Mouse (Mus musculus) ovary, adult 10 weeks (tissue): ENCODE data around the gene Cdh3. TPM values are rescaled to one million over a fixed set of nuclear protein-coding genes. Genes with fewer than 3 reads are reported as not detected.

Experiments used
- polyA plus RNA-seq: library from polyadenylated mRNA; stranded (reverse); fragments of 350-450 nt; fragmentation: Illumina TruSeq; extraction: RNeasy Lipid Tissue Mini Kit (QIAGEN cat#74804); gene quantifications from one replicate; pipeline ENCODE4 v1.2.3, GENCODE M21; 2014

Cdh3 gene
- polyA plus RNA-seq: 0.66 TPM

GRCm38 (mm10) chr8:106510365-106510975 is at the start of gene Cdh3:
Gene Cdh3 (plus strand): TSS chr8:106510891.

GRCm38 (mm10) chr8:106500018-106500685 is 10.5 kb upstream of the Cdh3 start, which contains the start of gene 6030452D12Rik:
Gene 6030452D12Rik (plus strand): TSS chr8:106500522.

GRCm38 (mm10) chr8:106573168-106573567 is 62.5 kb downstream of the Cdh3 start, which contains the start of gene Gm10073:
Gene Gm10073 (minus strand): TSS chr8:106573461.

GRCm38 (mm10) chr8:106603131-106603819 is 92.6 kb downstream of the Cdh3 start, which contains the start of gene Cdh1:
Gene Cdh1 (plus strand): TSS chr8:106603351.

Other genes starting within 250 kb of the Cdh3 start
- gene Smpd3, start 172.9 kb upstream of the Cdh3 start, polyA plus RNA-seq: 0.34 TPM
- gene Zfp90, start 95.6 kb upstream of the Cdh3 start, polyA plus RNA-seq: 14.9 TPM
- not detected for gene 6030452D12Rik, start 10.4 kb upstream of the Cdh3 start, polyA plus RNA-seq
- gene Gm10073, start 62.6 kb downstream of the Cdh3 start, polyA plus RNA-seq: not detected
- gene Cdh1, start 92.5 kb downstream of the Cdh3 start, polyA plus RNA-seq: 23.3 TPM
- 1.3 TPM for gene Tango6, start 172.2 kb downstream of the Cdh3 start, polyA plus RNA-seq